14 mouse cellular contexts compared by ENCODE assay signal in genomic region chr3:151465215-151465614, GRCm38 (mm10).
"Had no signal": no experiment of that assay in that cellular context is flagged by ENCODE, and none has a peak within 500 bp of the region (broad histone marks: within the 10 kb centered on the region; RNA-seq: fewer than 3 reads in every experiment).

No protein-coding gene starts in this region.

- H3K4me3 ChIP-seq: left cerebral cortex, adult 2 months; limb, embryonic 15.5 days; liver, embryonic 12.5 days; megakaryocyte, embryonic 14.5 days; midbrain, embryonic 13.5 days; neural tube, embryonic 13.5 days; stomach, embryonic 15.5 days had no signal

- H3K4me1 ChIP-seq: limb, embryonic 15.5 days; liver, embryonic 12.5 days; megakaryocyte, embryonic 14.5 days; midbrain, embryonic 13.5 days; neural tube, embryonic 13.5 days; stomach, embryonic 15.5 days had no signal

- DNase-seq: kidney, postnatal 14 days; lung, embryonic 14.5 days; lung, postnatal 10 days; lung, postnatal 4 days; retina, postnatal 1 day; right cerebral cortex, postnatal 14 days; thymus, postnatal 36 days had no signal

- H3K27me3 ChIP-seq: limb, embryonic 15.5 days; liver, embryonic 12.5 days; megakaryocyte, embryonic 14.5 days; midbrain, embryonic 13.5 days; neural tube, embryonic 13.5 days; stomach, embryonic 15.5 days had no signal

- H3K4me2 ChIP-seq: limb, embryonic 15.5 days; liver, embryonic 12.5 days; lung, embryonic 14.5 days; midbrain, embryonic 13.5 days; neural tube, embryonic 13.5 days; stomach, embryonic 15.5 days had no signal

- ATAC-seq: liver, embryonic 12.5 days; midbrain, embryonic 13.5 days had no signal

- H3K9ac ChIP-seq: limb, embryonic 15.5 days; liver, embryonic 12.5 days; lung, embryonic 14.5 days; midbrain, embryonic 13.5 days; neural tube, embryonic 13.5 days; stomach, embryonic 15.5 days had no signal

- H3K27ac ChIP-seq: left cerebral cortex, adult 2 months; limb, embryonic 15.5 days; liver, embryonic 12.5 days; midbrain, embryonic 13.5 days; neural tube, embryonic 13.5 days; stomach, embryonic 15.5 days had no signal

- H3K36me3 ChIP-seq: limb, embryonic 15.5 days; liver, embryonic 12.5 days; midbrain, embryonic 13.5 days; neural tube, embryonic 13.5 days; stomach, embryonic 15.5 days had no signal

- H3K9me3 ChIP-seq: limb, embryonic 15.5 days; liver, embryonic 12.5 days; megakaryocyte, embryonic 14.5 days; midbrain, embryonic 13.5 days; neural tube, embryonic 13.5 days; stomach, embryonic 15.5 days had no signal
